Mouse (Mus musculus): ENCODE results near the gene Gm42791.

Gm42791 gene

DNA sequence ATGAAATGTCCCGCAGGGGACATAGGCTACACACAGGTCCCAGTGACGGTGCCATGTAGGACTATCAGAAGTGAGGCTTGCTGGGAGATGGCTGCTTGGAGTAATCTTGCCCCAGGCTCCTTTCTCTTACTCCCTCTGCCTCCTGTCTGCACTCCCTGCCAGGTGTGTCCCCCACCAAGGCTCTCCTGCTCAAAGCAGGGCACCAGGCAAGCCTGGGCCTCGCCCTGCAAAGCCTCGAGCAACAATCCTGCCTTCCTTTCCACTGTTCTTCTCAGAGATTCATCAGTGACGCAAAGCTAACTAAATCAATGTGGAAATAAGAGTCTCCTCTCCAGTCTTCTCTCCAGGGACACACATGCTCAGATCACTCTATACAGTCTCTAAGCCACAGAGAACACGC is 78.2 kb downstream of the Gm42791 start:
- DNase-seq: no peak

DNA sequence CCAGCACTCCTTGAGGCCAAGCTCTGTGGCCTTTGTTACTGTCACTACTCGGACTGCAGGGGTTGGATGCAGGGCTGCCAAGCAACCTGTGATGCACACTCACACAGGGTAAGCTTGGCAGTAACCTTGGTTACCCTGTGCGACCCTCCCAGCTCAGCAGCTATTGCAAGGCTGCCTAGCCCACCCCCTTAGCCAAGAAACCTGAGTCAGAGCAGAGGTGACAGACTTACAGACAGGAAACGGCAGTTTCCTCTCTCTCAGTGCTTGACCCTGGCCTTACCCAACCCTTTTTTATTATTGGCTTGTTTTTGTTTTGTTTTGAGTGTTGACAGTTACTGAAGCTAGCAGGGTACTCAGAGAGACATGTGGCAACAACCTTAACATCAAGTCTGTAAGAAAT is 82.7 kb downstream of the Gm42791 start:
- no peak for DNase-seq

GRCm38 (mm10) chr5:148910066-148910465 is 84.9 kb downstream of the Gm42791 start:
- no peak for DNase-seq

DNA sequence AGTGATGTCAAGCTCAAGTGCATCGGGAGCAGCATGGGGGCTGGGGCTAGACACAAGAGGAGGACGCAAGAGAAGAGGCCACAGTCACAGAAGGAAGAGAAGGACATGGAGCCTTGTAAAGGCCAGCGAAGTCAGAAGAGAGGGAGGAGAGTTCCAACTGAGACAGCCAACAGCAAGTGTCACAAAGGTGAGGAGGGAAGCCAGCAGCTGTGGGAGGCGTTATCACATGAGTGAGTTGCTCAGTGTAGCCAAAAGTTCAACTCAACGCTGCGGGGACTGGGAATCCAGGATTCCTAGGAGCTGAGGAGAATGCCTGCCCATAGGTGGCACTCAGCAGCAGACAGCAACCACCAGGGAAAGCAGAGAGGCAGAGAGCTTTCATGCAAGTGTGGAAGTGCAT is 85.5 kb downstream of the Gm42791 start:
- DNase-seq: no peak

DNA sequence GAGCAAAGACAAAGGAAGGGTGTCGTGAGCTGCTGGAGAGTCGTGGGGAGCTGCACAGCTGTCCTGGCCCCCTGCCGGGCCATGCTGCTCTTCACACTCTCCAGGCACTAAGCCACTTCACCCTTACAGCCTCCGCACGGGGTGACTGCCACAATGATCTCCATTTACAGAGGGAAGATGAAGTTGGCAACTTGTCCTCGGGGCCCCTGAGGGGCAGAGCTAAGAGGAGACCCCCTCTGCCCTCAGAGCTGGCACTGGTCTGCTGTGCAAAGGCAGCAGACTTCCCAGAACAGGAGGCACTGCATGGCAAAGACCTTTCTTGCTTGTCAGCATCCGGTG is 85.9 kb downstream of the Gm42791 start:
- DNase-seq: peak; percentile 27

DNA sequence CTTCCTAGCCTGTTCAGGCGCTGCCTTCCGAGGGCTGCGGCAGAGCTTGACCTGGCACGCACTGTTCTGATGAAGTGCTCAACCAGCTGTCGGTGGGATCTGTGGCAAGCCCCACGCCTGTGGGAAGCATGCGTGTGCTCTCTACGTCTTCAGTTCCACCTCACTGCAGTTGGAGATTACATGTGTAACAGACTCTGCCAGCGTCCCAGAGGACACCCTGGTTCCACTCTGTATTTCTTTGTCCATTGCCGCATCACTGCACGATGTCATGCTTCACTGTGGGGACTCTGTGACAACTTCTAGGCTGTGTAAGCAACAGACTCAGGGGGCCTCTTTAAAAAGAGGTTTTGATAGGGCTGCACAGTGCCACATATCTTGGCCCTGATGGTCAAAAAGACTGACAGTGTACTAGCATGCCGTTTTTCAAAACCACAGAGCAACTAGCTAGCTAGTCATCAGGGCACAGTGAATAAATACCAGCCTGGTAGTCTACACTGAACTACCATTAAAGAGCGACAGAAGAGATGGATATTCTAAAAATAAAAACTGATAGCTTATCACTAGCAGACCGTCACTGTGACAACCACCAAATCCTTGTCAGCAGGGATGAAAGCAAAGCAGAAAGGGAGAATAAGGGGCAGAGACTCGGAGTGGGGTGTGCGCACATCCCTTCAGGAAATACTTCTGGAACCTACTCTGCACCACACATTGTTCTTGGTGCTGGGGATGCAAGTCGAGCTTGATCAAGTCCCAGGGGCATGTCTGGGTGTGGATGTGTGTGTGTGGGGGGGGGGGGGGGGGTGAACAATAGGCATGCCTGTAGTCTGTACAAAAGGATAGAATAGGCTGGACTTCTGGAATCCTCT is 86.5 kb downstream of the Gm42791 start:
- DNase-seq: no peak

- no peak for DNase-seq
Measured at GRCm38 (mm10) chr5:148906305-148906704, 88.6 kb downstream of the Gm42791 start.

GRCm38 (mm10) chr5:148904846-148905245 is 90.1 kb downstream of the Gm42791 start:
- no peak for DNase-seq

DNA sequence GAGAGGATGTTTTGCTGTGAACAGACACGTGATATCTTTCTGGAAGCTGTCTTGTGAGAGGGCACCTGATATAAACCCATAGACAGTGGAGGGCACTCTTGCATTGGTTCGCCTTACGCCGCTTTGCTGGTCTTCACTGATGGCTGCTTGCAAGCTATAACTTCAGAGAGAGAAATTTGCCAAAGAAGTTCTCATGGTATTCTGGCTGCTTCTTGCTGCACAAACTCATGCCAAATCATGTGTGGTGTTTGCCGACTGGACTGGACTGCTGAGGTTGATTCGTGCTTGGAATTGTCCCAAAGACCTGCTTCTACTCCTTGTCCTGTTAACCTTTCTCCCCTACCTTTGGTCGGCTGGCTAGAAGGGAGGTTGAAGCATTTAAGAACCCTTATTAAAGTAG is 95.6 kb downstream of the Gm42791 start:
- no peak for DNase-seq

DNA sequence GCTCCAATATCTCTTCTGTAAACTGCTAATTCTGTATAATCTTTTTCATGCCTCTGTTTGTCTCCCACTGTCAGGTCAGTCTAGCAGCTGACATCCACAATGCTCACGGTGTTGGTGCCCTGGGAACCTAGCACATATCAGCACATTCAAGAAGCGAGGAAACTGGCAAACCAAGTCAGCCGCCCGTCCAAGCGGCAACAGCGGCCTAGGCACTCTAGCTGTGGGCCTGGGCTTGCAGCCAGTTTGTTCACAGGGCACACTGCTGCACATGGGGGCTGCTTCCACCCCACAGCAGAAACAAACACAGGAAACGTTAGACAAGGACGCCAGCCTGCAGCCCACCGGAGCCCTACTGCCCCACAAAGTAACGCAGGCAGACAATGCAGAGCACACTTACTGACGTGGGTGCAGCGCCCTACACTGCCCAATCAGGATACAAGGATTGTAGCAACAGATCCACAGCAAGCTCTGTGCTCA is 97.0 kb downstream of the Gm42791 start:
- DNase-seq: peak; percentile 18

GRCm38 (mm10) chr5:148897069-148897702 is 97.8 kb downstream of the Gm42791 start:
- DNase-seq: no peak

- DNase-seq: no peak
Measured at GRCm38 (mm10) chr5:148896515-148896914, 98.4 kb downstream of the Gm42791 start.

- no peak for DNase-seq
Measured at GRCm38 (mm10) chr5:148895833-148896232, 99.1 kb downstream of the Gm42791 start.

DNA sequence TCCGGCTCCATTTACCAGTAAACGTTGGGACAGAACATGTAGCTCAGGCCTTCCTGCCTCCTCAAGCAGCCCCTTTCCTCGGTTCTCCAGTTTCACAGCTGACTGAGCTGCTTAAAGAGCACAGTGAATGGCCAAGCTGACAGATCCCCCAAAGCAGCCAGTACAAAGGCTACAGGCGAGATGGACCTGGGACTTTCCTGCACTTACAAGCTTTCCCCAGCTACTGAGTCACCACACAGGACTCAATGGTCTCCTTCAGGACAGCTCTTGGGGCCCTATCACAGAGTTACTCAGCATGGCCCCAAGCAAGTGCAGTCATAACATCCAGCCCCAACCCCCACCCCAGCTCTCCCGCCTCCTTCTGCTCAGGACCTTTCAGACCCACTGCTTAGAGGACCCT is 99.9 kb downstream of the Gm42791 start:
- no peak for DNase-seq

DNA sequence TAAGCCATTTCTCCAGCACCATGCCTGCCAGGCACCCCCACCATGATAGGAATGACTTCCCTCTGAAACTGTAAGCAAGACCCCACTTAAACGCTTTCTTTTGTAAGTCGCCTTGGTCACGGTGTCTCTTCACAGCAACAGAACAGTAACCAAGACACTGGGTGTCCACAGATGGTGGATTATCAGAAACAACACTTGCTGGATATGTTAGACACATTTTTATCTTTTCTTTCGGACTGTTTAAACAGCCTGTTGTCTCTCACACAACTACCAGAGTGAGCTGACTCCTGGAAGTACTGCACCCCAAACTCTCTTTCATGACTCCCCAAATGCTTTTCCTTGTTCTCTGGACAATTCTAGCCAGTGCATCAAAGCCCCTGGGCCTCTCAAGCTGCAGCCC is 104.7 kb downstream of the Gm42791 start:
- DNase-seq: no peak

DNA sequence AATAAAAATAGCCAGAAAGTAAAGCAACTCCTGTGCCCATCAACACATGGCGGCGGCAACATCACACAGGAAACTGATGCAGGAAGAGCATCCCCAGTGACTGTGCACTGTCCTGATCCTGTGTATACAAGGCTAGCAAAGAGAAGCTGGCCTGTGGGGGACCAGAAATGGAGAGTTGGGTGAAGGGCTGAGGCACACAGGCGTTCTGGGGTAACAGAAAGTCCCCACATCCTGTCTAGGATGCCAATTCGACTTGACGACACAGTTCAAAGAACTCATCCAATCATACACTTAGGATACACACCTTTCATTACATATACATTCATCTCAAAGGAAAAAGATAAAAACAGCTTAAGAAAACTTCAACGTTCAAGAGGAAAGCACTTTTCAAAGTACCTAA is 106.9 kb downstream of the Gm42791 start:
- DNase-seq: no peak

DNA sequence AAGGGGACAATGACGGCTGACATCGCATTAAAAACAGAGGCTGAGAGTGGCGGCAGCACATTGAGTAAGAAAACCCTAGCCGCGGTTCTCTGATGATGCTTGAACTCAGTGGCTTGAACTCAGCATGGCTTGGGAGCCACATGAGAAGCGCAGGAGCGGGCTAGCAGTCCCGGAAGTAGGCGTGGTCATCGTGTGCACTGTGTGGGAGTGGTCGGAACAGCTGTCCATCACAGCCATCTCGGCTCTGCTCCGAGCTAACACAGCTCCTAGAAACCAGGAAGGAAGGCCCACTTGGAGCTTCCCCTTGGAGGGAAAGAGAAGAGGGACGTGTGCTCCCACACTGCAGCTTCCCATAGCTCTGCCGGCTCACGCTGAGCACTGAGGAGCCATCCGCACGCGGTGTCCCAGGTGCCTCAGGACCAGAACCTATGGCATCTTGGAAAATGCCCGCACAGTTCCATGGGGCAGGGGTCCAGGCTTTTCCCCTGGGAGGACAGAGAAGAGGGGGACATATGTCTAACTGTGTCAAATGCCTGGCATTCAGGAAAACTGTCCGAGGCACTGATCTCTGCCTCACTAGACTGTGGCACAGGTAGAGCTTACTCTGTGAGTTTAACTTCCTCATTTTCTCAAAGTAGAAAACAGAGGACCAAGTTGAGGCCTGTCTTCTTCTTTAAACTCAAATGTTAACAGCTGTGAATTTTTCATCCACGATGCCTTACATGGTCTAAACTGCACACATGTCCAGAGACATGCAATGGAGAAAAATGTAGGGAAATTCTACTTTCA is 108.9 kb downstream of the Gm42791 start:
- no peak for DNase-seq

- no peak for DNase-seq
Measured at GRCm38 (mm10) chr5:148883671-148884070, 111.3 kb downstream of the Gm42791 start.

GRCm38 (mm10) chr5:148879218-148879617 is 115.7 kb downstream of the Gm42791 start:
- DNase-seq: no peak

DNA sequence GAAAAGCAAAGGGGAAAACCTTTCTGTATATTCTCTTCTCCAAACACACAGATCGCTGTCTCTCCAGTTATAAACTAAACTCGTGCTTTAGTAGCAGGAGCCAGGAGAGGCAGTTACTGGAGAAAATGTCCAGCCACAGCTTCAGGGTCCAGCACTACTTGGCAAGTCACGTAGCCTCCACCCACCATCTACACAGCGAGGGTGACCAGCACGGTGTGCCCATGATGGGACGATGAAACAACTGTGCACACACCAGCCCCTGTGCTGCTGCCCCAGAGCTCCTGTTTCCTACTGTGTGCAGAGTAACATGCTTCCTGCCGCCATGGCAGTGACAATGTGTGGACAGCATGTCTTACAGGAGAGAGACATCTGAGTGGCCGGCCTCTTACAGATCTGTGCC is 121.8 kb downstream of the Gm42791 start:
- no peak for DNase-seq

GRCm38 (mm10) chr5:148869583-148869982 is 125.4 kb downstream of the Gm42791 start:
- DNase-seq: no peak

DNA sequence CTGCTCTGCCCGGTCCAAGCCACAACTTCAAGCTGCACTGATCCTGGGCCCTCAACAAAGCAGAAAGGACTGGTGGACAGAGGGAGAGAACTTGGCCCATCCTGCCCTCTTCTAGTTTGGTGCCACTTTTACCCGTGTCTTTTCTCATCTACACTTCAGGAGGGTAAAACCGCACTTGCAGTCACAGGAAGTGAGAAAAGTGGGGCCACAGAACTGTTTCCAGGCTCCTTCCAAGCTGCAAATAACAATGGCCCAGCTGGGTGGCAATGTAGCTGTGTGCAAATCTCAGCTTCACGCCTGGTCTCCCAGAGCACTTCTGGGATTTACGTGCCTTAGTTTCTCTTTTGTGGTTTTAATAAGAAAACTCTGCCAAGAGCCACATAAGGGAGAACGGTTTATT is 127.2 kb downstream of the Gm42791 start:
- no peak for DNase-seq

- DNase-seq: no peak
Measured at GRCm38 (mm10) chr5:148867171-148867570, 127.8 kb downstream of the Gm42791 start.

GRCm38 (mm10) chr5:148866571-148866970 is 128.4 kb downstream of the Gm42791 start:
- no peak for DNase-seq

Data from right cerebral cortex, postnatal 4 days (tissue).